Mouse (Mus musculus) urinary bladder, postnatal 36 days (tissue): ENCODE results near the gene Cpeb3.
A peak's percentile ranks its signal among the peaks of the same experiment; 100 is the strongest.
"Not testable (repeated sequence)": the region's sequence is repeated elsewhere in the genome, so short reads cannot be mapped to it uniquely, and the experiment has no call there.

Source experiments
- DNase-seq, 2 experiments: peaks; one replicate each; pipeline ENCODE4 v3.0.0; 2022; ENCODE audit warnings: low spot score in 2 of 2, mixed read lengths in 1 of 2

The Cpeb3 gene

DNA sequence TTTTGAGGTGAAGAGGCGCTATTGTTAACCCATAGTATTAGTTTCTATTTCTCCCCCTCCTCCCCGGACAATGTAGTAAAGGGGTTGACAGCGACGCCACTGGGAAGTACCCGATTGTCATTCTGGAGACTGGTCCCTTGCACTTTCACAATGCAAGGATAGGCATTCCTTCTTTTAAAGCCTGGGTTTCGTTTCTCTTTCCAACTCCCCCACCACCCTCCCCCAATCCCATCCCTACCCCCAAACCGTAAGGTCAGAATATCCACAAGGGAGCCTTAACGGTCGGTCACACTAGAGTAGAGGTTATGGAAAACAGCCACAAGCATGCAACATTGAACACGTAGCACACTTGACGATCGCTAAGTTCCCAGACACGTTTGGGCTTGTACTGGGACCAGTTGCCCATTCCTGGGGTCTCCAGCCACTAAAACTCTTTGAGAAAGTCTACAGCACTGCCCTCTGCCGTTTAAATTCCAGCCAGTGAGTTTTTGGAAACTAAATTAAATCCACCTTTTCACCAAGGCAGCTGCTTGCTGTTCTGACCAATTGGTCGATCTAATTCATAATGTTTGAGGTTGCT is at the start of gene Cpeb3:
Gene Cpeb3 (minus strand): TSS at position 426 of the 580 bp plus-strand sequence.
- DNase-seq, result peak; percentile 8 to 26

- no peak for DNase-seq
Observed at GRCm38 (mm10) chr19:37255321-37255720, 46.9 kb upstream of the Cpeb3 start.

GRCm38 (mm10) chr19:37252104-37252503 is 43.7 kb upstream of the Cpeb3 start:
- DNase-seq, result no peak

DNA sequence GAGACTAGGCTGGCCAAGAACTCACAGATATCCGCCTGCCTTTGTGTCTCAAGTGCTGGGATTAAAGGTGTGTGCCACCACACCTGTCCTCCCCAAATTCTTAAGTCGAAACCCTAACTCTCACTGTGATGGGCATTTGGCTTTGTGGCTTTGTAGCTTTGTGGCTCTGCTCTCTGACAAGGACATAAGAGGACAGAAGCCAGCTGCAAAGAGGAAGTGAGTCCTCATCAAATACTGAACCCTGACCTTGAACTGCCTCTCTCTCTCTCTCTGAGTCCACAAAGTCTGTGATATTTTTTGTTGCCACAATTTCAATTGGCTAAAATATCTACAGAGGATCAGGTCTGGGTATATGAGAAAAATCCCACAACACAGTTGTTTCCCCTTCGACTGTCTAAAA is 39.8 kb upstream of the Cpeb3 start:
- no peak for DNase-seq

GRCm38 (mm10) chr19:37246859-37247258 is 38.5 kb upstream of the Cpeb3 start:
- no peak for DNase-seq

DNA sequence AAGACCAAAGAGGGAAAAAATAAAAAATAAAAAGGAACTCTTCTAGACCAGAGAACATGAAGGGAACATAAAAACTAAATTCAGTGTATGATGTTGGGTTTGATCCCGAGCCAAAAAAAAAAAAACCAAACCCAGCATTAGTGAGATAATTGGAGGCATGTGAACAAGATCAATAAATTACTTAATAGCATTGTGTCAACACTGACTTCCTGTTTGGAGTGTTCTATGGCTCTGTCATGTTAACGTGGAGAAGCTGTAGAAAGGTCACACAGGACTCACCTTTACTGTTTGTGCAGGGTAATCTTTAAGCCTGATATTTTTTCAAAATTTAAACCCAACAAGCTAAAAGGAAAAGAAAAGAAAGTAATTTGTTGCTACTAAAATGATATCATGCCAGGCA is 34.3 kb upstream of the Cpeb3 start:
- DNase-seq, result no peak

DNA sequence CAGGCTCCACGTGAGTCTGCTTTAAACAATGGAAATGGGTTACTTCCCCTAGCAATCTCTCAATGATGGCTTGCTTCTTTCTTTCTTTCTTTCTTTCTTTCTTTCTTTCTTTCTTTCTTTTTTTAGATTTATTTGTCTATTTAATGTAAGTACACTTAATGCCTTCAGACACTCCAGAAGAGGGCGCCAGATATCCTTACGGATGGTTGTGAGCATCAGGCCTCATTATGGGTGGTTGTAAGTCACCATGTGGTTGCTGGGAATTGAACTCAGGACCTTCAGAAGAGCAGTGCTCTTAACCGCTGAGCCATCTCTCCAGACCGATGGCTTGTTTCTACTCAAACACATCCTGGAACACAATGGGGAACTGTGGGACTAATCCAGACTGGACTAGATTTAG is 32.8 kb upstream of the Cpeb3 start:
- DNase-seq, result no peak

- DNase-seq, result no peak
Observed at GRCm38 (mm10) chr19:37239096-37239495, 30.7 kb upstream of the Cpeb3 start.

DNA sequence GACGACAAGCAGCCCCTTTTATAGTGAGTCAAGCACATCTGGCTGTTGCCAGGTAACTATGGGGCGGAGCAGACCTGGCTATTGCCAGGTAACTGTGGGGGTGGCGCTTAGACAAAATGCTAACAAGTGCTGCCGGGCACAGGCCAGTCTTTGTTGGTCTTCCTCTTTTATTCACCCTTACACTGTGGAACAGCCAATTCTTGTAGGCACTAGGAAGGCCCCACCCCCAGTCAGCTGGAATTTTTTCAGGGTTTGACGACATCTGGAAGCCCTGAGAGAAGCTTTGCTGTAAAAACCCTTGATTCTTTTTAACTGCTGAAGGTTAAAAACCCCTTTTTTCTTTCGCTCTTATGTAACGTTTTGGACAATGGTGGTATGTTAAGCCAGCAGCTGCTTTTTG is 30.2 kb upstream of the Cpeb3 start:
- no peak for DNase-seq

DNA sequence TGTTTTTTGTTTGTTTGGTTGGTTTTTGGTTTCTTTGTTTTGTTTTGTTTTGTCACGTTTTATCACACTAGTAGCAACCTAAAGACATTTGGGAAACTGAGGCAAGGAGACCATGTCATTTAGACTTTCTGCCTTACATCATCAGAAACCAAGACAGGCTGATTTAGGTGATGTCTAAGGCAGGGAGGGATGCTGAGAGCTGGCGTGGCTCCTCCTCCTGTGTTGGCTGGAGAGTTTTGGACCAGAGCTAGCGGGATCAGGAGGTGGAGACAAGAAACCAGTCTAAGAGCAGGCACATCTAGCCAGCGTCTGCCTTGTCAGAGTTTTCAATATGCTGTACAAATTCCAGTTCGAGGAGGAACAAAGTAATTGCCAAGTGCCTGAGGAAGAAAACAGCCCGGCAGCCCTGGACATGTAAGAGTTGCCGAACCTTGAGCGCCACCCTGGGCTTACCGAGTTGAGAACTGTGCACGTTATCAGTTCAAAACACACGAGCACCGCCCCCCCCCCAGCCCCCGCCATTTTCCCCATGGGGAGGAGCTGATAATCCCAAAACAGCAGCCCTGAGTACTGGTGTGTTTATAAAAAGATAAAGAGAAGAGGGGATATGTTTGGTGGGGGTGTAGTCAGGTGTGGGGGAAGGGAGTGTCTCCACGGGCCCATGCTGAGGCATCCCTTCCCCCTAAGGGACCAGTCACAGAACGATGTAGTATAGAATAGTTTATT is 29.5 kb upstream of the Cpeb3 start:
- DNase-seq, result no peak

GRCm38 (mm10) chr19:37237306-37237705 is 28.9 kb upstream of the Cpeb3 start:
- DNase-seq, result no peak

GRCm38 (mm10) chr19:37235818-37236217 is 27.4 kb upstream of the Cpeb3 start:
- DNase-seq, result no peak

GRCm38 (mm10) chr19:37233561-37234539 is 25.4 kb upstream of the Cpeb3 start:
- DNase-seq, result no peak

GRCm38 (mm10) chr19:37232598-37232997 is 24.2 kb upstream of the Cpeb3 start:
- DNase-seq, result not testable (repeated sequence)

GRCm38 (mm10) chr19:37225197-37225862 is 16.9 kb upstream of the Cpeb3 start:
- no peak for DNase-seq

DNA sequence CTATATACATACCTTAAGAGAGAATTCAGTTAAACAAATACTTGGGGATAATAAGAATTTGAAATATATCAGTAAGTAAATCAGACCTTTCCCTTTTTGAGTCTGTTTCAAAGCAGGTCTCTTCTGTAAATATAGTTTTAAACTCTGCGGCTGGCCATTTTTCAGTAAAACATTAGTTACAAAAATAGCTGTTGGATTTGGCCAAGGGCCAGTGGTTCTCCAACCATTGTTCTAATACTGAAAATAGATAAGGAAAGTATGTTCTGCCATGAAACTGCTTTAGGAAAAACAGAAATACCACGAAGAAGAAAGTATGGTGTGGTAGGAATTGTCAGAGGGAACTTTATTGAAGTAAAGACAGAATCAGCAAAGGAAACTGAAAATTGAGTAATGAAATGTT is 6.3 kb upstream of the Cpeb3 start:
- no peak for DNase-seq

- DNase-seq, result peak in 1 of 2 experiments; percentile 7
Observed at GRCm38 (mm10) chr19:37211416-37211815, 3.0 kb upstream of the Cpeb3 start.

- no peak for DNase-seq
Observed at GRCm38 (mm10) chr19:37210457-37210856, 2.1 kb upstream of the Cpeb3 start.

DNA sequence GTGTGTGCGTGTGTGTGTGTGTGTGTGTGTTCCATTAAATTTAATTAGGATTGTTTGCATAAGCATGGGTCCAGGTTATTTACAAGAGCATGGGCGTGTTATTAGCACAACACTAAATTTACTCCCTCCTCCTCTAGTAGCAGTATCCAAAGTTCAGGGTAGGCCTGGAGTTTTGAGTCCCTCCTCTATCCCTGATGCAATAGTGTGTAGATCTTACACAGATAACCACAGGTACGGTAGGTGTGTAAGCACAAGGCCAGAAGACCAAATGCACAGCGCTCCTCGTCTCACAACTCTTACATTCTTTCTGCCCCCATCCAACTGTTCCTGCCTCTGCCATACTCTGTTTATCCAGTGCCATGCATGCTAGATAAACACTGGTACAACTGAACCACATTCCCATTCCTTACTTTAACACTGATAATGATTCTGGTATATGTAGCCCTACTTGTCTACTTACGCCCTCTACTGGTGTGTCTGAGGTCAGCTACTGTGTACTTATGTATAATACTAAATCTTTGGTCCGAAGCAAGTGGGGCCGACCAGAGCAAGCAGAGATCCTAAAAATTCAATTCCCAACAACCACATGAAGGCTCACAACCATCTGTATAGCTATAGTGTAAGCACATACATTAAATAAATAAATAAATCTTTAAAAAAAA is 1.2 kb upstream of the Cpeb3 start:
- DNase-seq, result no peak

- no peak for DNase-seq
Observed at GRCm38 (mm10) chr19:37208986-37209385, 585 bp upstream of the Cpeb3 start.
